Mouse (Mus musculus) G1E (cell line): Measurements from ENCODE around the gene Narf.

Experiments used
- CTCF ChIP-seq: IDR thresholded peaks from 2 replicates; pipeline ENCODE4 v1.5.1; 2012; ENCODE audit warnings: low read depth, low read length, inconsistent platforms, mixed read lengths
- GATA1 ChIP-seq: IDR thresholded peaks from 2 replicates; pipeline ENCODE4 v1.6.1; 2012; ENCODE audit warnings: borderline replicate concordance, low read length, inconsistent platforms, mixed read lengths
- GATA2 ChIP-seq: IDR thresholded peaks from 2 replicates; pipeline ENCODE4 v1.6.1; 2012; ENCODE audit warnings: low read depth, low read length, inconsistent platforms, borderline replicate concordance
- POLR2AphosphoS5 ChIP-seq: IDR thresholded peaks from 2 replicates; pipeline ENCODE4 v1.6.1; 2012; ENCODE audit warnings: low read depth, low read length, inconsistent platforms; ENCODE audit not compliant: insufficient replicate concordance
- TAL1 ChIP-seq: conservative IDR thresholded peaks from 2 replicates; pipeline ENCODE4 v1.6.1; 2012; ENCODE audit warnings: low read depth, low read length, inconsistent platforms, mixed read lengths

DNA sequence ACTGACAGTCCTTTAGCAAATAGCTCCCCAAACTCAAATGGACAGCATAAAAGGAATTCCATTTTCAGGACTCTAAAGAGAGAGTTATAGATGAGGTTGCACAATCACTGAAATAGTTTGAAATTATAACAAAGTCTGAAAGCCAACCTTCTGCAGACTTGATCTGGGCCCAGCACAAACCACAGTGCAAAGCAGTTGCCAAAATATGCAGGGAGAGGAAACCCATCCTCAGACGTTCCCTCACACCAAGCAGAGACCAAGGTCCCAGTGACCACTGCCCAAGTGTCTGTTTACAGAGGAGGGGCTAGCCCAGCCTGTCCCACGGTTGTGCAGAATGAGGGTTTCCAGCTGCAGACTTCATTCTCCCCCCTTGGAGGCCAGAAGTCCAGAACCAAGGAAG, 38.4 kb upstream of the Narf start:
- no peak for TF ChIP-seq CTCF
- TF ChIP-seq GATA2, result no peak
- TF ChIP-seq POLR2AphosphoS5, result no peak
- TF ChIP-seq GATA1, result no peak
- no peak for TF ChIP-seq TAL1
